Mouse (Mus musculus): ENCODE measurements around the gene Sfmbt2.

The Sfmbt2 gene

DNA sequence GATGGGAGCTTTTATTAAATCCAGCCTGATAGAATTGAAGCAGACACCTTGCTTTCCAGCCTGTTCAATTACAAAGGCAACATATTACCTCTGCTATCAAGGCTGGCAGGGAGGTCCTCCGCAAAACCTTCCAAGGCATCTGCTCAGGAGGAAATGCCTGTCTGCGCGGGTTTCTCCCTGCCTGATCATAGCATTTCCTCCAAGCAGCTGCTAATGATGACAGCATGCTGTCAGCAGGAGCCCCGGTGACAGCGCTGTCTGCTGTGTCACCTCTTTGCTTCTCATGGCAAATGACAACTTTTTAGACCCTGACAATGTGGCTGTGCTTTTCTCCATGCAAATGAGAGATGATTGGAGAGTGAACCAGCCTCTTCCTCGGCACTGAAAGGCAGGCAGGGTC lies 199.1 kb downstream of the Sfmbt2 start:
- DNase-seq = no peak

DNA sequence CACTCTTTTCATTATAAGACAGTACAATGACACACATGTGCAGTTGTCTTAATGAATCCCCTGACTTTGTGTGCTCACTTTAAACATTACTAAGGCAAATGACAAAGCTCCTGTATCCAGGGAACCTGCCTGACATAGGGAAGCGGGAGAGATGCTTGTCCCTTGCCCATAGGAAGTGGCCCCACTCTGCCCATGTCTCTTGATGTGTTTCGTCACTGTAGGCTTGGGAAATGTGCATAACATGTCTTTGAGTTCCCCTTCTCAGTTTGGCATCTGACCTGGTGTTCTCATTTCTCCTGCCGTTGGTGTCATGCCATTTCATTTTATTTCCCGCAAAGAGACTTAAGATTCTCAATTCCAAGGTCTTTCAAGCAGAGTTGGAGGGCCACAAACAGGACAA lies 202.0 kb downstream of the Sfmbt2 start:
- DNase-seq = no peak

- no peak for DNase-seq
These were observed 205.8 kb downstream of the Sfmbt2 start for GRCm38 (mm10) chr2:10575962-10576740.

DNA sequence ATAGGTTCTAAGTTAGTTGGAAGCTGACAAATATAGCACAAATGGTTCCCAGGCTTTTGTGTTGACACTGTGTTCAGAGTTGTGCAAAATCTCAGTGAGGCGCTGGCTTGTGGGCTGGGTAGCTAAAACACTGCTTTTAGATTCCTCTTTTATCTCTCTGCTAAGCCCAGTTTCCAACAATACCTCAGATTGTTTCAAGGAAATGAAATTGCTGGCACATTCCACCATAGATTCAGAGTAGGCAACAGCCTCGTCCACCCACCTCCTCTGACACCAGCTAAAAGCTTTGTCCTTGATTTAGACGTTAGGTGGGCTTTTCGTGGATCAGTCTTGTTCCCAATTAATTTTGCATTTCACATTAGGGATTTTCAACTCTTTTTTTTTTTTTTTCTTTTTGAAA lies 212.4 kb downstream of the Sfmbt2 start:
- DNase-seq = no peak

DNA sequence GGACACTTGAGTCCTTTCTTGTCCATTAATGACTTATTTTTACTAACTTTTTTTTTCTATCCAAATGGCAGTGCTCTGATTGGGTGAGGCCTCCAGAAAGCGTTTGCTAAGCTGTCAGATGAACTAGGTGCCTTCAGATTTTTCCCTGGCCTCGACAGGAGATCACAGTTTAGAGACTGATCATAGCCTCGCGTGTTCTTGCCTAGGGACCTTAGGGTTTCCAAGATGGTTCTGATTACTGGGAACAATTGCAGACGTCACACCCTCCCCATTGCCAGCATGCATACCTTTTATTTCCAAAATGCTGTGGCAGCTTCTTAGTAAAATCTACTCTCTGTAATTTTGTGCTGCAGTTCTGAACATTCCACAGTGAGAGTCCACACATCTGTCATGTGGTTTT lies 212.8 kb downstream of the Sfmbt2 start:
- no peak for DNase-seq

- DNase-seq = no peak
These were observed 221.0 kb downstream of the Sfmbt2 start for GRCm38 (mm10) chr2:10591310-10591709.

DNA sequence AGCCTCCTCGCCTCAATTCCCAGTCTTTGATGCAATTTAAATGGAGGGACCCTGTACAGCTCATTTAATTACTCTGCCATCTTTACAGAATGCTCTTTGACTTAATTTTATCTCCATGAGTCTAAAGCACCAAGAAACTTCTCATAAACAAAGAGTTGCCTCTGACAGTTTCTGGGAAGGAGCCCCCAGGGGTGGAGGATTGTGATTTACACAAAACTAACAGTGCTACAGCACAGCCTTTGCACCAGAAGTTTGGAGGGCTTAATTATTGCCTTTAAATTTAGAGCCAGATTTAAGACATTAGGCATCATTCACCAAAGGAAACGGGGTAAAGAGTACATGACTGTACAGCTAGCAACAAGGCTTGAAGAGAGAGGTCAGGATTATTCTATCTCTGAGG lies 245.2 kb downstream of the Sfmbt2 start:
- DNase-seq = no peak

Data from right cerebral cortex, postnatal 4 days (tissue).